Mouse (Mus musculus) heart, adult 2 months (tissue): Measurements from ENCODE around the gene Rsrc1. TPM values are rescaled to one million over a fixed set of nuclear protein-coding genes. Genes with fewer than 3 reads are reported as not detected.

Source experiments
- DNase-seq, 2 experiments: peaks; one replicate each; pipeline ENCODE4 v3.0.0; 2021
- H3K27ac ChIP-seq: fragments of 200-600 bp; 2 replicates; pipeline ENCODE4 v1.8.1; 2022
- H3K27me3 ChIP-seq: fragments of 200-500 bp; 2 replicates; pipeline ENCODE4 v1.6.1; 2012; ENCODE audit warnings: mild to moderate bottlenecking, low read length, inconsistent platforms, mixed read lengths; ENCODE audit not compliant: control insufficient read depth, insufficient read depth
- H3K36me3 ChIP-seq: fragments of 200-500 bp; 2 replicates; pipeline ENCODE4 v1.6.1; 2012; ENCODE audit warnings: low read length, inconsistent platforms; ENCODE audit not compliant: control insufficient read depth, insufficient read depth
- H3K4me1 ChIP-seq: fragments of 200-500 bp; 2 replicates; pipeline ENCODE4 v1.6.1; 2011; ENCODE audit warnings: low read length; ENCODE audit not compliant: control insufficient read depth, insufficient read depth
- H3K4me3 ChIP-seq: fragments of 200-600 bp; 2 replicates; pipeline ENCODE4 v1.8.1; 2022
- H3K79me2 ChIP-seq: fragments of 200-500 bp; replicated peaks from 2 replicates; pipeline ENCODE4 v1.6.1; 2012; ENCODE audit warnings: mild to moderate bottlenecking, inconsistent platforms, low read length, moderate library complexity, mixed read lengths; ENCODE audit not compliant: control insufficient read depth, insufficient read depth
- H3K9ac ChIP-seq: fragments of 200-500 bp; 2 replicates; pipeline ENCODE4 v1.6.1; 2012; ENCODE audit warnings: low read depth, mild to moderate bottlenecking, control low read depth, inconsistent platforms, low read length, mixed read lengths
- CTCF ChIP-seq: fragments of 200-600 bp; IDR thresholded peaks from 2 replicates; pipeline ENCODE4 v1.8.1; 2022; ENCODE audit warnings: antibody characterized with exemption, mild to moderate bottlenecking, moderate library complexity
- EP300 ChIP-seq: fragments of 200-500 bp; IDR thresholded peaks from 2 replicates; pipeline ENCODE4 v1.6.1; 2011; ENCODE audit warnings: low read depth, low read length, control low read depth; ENCODE audit not compliant: insufficient read depth
- POLR2A ChIP-seq: fragments of 200-500 bp; IDR thresholded peaks from 2 replicates; pipeline ENCODE4 v1.6.1; 2011; ENCODE audit warnings: mild to moderate bottlenecking, low read depth, low read length, control low read depth; ENCODE audit not compliant: insufficient read depth
- WGBS: fragments of 180-500 bp; shearing (Covaris S2); methylation state at CpG from one replicate; pipeline ENCODE4 v1.1.7; 2018; 5-methylcytosine and 5-hydroxymethylcytosine counted together
- intact Hi-C: fragments of 180-260 bp; cut with DNase I; formaldehyde crosslinking; loops from one replicate; pipeline ENCODE4 v1.15.1; 2025
- polyA plus RNA-seq: library from polyadenylated mRNA; depleted of rRNA; stranded (reverse); fragments of >200 nt; gene quantifications from 2 replicates; pipeline ENCODE4 v1.2.3, GENCODE M21; 2012
- total RNA-seq, 2 experiments: library from RNA; stranded (reverse); gene quantifications; 2 replicates each; pipeline ENCODE4 v1.2.3; 2021

The Rsrc1 gene
- total and polyA plus RNA-seq, 3 experiments: 2.4 to 11.0 (median 10.6) TPM

- DNase-seq: no peak
- intact Hi-C loops: no loop called here
These were observed 308.3 kb downstream of the Rsrc1 start for GRCm38 (mm10) chr3:67289482-67289881.

DNA sequence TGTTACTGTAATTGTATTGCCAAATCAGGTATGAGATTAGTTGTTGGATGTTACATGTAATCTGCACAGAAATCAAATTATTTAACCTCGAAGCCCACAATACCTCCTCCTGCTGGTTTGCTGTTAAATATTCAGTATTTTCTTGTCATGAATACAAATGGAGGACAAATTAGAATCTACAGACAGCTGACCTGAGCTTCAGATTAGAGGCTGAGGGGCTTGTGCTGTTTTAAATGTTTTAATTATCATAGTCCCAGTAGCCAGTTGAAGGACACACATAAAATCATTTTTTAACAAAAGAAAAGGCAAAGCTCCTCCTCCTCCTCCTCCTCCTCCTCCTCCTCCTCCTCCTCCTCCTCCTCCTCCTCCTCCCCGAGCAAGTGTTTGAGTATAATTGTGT is 327.5 kb downstream of the Rsrc1 start:
- WGBS: 73% methylated on average over 2 of the region's 2 CpGs
- no peaks in the 10 kb centered on the region for H3K27me3 ChIP-seq
- H3K4me3 ChIP-seq: no peak overlapping the region
- no peaks in the 10 kb centered on the region for H3K79me2 ChIP-seq
- no peak for TF ChIP-seq EP300
- TF ChIP-seq POLR2A: no peak
- TF ChIP-seq CTCF: no peak
- H3K27ac ChIP-seq: no peak overlapping the region
- intact Hi-C loops: no loop called here
- no peak overlapping the region for H3K9ac ChIP-seq
- no peaks in the 10 kb centered on the region for H3K4me1 ChIP-seq
- no peak for DNase-seq
- no peaks in the 10 kb centered on the region for H3K36me3 ChIP-seq

More at GRCm38 (mm10) chr3:67289482-67289881, 308.3 kb downstream of the Rsrc1 start:
- no peak overlapping the region for H3K27ac ChIP-seq
- H3K4me1 ChIP-seq: no peaks in the 10 kb centered on the region; the same call in 1 of the 2 replicates
- H3K4me3 ChIP-seq: no peak overlapping the region
- no peaks in the 10 kb centered on the region for H3K79me2 ChIP-seq
- no peak for TF ChIP-seq POLR2A
- no peak for TF ChIP-seq CTCF
- no peak for TF ChIP-seq EP300
- no peaks in the 10 kb centered on the region for H3K27me3 ChIP-seq
- no peak overlapping the region for H3K9ac ChIP-seq
- H3K36me3 ChIP-seq: no peaks in the 10 kb centered on the region
- WGBS: 91% methylated on average over 6 of the region's 6 CpGs

GRCm38 (mm10) chr3:67309644-67310311 is 328.6 kb downstream of the Rsrc1 start:
- no peak for DNase-seq
- H3K79me2 ChIP-seq: no peaks in the 10 kb centered on the region
- whole genome bisulfite sequencing: 59% methylated on average over 7 of the region's 7 CpGs
- H3K4me1 ChIP-seq: no peaks in the 10 kb centered on the region
- no peaks in the 10 kb centered on the region for H3K27me3 ChIP-seq
- no peaks in the 10 kb centered on the region for H3K36me3 ChIP-seq
- TF ChIP-seq POLR2A (no peak), EP300 (no peak), CTCF (no peak)
- H3K4me3 ChIP-seq: no peak overlapping the region
- intact Hi-C loops: no loop called here
- no peak overlapping the region for H3K27ac ChIP-seq
- no peak overlapping the region for H3K9ac ChIP-seq

DNA sequence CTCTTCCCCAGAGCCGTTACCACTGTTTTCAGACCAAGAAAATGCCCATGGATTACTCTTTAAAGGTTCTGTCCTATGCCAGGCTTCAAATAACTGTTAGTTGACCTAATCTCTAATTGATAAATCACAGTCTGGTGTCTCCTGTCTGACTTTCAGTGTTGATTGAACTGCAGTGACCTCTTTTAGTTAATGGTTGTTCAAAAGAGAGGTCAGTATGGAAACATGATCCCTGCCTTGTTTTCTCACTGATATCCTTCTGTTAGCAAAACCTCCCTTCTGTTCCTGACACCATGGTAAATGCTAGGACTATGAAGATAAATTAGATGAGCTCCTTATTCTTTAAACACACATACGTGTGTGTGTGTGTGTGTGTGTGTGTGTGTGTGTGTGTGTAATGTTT is 330.2 kb downstream of the Rsrc1 start:
- 68% methylated on average over 2 of the region's 2 CpGs for WGBS
- H3K27me3 ChIP-seq: no peaks in the 10 kb centered on the region
- no peak overlapping the region for H3K4me3 ChIP-seq
- no peaks in the 10 kb centered on the region for H3K79me2 ChIP-seq
- DNase-seq: no peak
- no peaks in the 10 kb centered on the region for H3K4me1 ChIP-seq
- H3K27ac ChIP-seq: no peak overlapping the region
- no peak for TF ChIP-seq EP300
- TF ChIP-seq POLR2A: no peak
- no peak for TF ChIP-seq CTCF
- intact Hi-C loops: no loop called here
- H3K9ac ChIP-seq: no peak overlapping the region
- H3K36me3 ChIP-seq: no peaks in the 10 kb centered on the region

- no peak overlapping the region for H3K9ac ChIP-seq
These were observed 341.2 kb downstream of the Rsrc1 start for GRCm38 (mm10) chr3:67322422-67322821.

DNA sequence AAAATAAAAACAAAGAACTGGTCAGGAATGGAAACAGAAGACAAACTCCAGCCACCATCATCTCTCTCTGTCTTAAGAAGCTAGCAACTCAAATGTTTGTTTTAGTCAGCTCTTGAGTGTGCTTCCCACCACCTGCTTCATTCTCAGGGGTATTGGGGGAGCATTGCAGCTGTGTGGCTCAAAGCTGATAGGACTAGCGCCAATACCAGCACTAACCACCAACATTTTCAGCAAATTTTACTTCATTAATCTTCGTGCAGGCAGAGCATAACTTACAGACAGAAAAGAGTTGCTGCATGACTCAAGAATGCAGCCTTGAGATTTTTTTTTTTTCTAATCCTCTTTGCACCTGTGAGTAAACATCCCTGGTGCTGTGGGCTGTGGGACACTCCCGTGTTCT is 358.4 kb downstream of the Rsrc1 start:
- H3K27me3 ChIP-seq: no peaks in the 10 kb centered on the region
- no peak overlapping the region for H3K27ac ChIP-seq
- WGBS: 52% methylated on average over 3 of the region's 3 CpGs
- no peaks in the 10 kb centered on the region for H3K79me2 ChIP-seq
- H3K36me3 ChIP-seq: no peaks in the 10 kb centered on the region
- no peak for TF ChIP-seq POLR2A
- TF ChIP-seq EP300: no peak
- TF ChIP-seq CTCF: no peak
- intact Hi-C loops: no loop called here
- H3K9ac ChIP-seq: no peak overlapping the region
- H3K4me3 ChIP-seq: no peak overlapping the region
- DNase-seq: no peak
- H3K4me1 ChIP-seq: no peaks in the 10 kb centered on the region

More at GRCm38 (mm10) chr3:67322422-67322821, 341.2 kb downstream of the Rsrc1 start:
- Histone ChIP-seq H3K4me3 (no peak overlapping the region), H3K4me1 (no peaks in the 10 kb centered on the region), H3K27me3 (no peaks in the 10 kb centered on the region), H3K27ac (no peak overlapping the region), H3K79me2 (no peaks in the 10 kb centered on the region), H3K36me3 (no peaks in the 10 kb centered on the region)
- DNase-seq: no peak
- TF ChIP-seq CTCF: no peak
- TF ChIP-seq POLR2A: no peak
- TF ChIP-seq EP300: no peak
- intact Hi-C loops: no loop called here
- WGBS: 81% methylated on average over 4 of the region's 4 CpGs
